Mouse (Mus musculus) erythroblast, embryonic 14.5 days (primary cell): ENCODE measurements around the gene Bnc1.

Experiments used
- GATA1 ChIP-seq: IDR thresholded peaks from 2 replicates; pipeline ENCODE4 v1.6.1; 2012; ENCODE audit warnings: low read length, inconsistent platforms, mixed read lengths
- TAL1 ChIP-seq: IDR thresholded peaks from 3 replicates; pipeline ENCODE4 v1.6.1; 2012; ENCODE audit warnings: low read length, inconsistent platforms, mixed read lengths

- TF ChIP-seq GATA1: no peak
- no peak for TF ChIP-seq TAL1
These were observed 37.6 kb upstream of the Bnc1 start for GRCm38 (mm10) chr7:82029666-82030065.
